Mouse (Mus musculus) megakaryocyte, embryonic 14.5 days (primary cell): ENCODE results near the gene Slc16a1.

ENCODE experiments used
- FLI1 ChIP-seq: IDR thresholded peaks from 2 replicates; pipeline ENCODE4 v1.6.1; 2012; ENCODE audit warnings: low read length, inconsistent platforms, mixed read lengths
- GATA1 ChIP-seq: IDR thresholded peaks from 3 replicates; pipeline ENCODE4 v1.6.1; 2012; ENCODE audit warnings: mixed read lengths, low read length, inconsistent platforms, borderline replicate concordance

GRCm38 (mm10) chr3:104640855-104641254, 2.4 kb downstream of the Slc16a1 start:
- TF ChIP-seq FLI1: no peak
- no peak for TF ChIP-seq GATA1
